Mouse (Mus musculus) midbrain, embryonic 15.5 days (tissue): ENCODE results near the gene Sap30bp. TPM values are rescaled to one million over a fixed set of nuclear protein-coding genes. Genes with fewer than 3 reads are reported as not detected.
A peak's percentile ranks its signal among the peaks of the same experiment; 100 is the strongest.

Source experiments
- ATAC-seq: fragments of 200-750 bp; cut with Nextera tagmentation; replicated peaks from 2 replicates; pipeline ENCODE4 v1.8.0; 2017; ENCODE audit warnings: moderate TSS enrichment
- H3K27ac ChIP-seq: fragments of 300-500 bp; sonication (generic); 2 replicates; pipeline ENCODE4 v1.5.1; 2015; ENCODE audit warnings: mild to moderate bottlenecking, inconsistent platforms
- H3K27me3 ChIP-seq: fragments of 300-500 bp; sonication (generic); replicated peaks from 2 replicates; pipeline ENCODE4 v1.6.1; 2015; ENCODE audit warnings: inconsistent platforms
- H3K36me3 ChIP-seq: fragments of 300-500 bp; sonication (generic); replicated peaks from 2 replicates; pipeline ENCODE4 v1.6.1; 2015; ENCODE audit warnings: inconsistent platforms
- H3K4me1 ChIP-seq: fragments of 300-500 bp; sonication (generic); 2 replicates; pipeline ENCODE4 v1.6.1; 2015; ENCODE audit warnings: inconsistent platforms
- H3K4me2 ChIP-seq: fragments of 300-500 bp; sonication (generic); 2 replicates; pipeline ENCODE4 v1.6.1; 2015; ENCODE audit warnings: inconsistent platforms, mild to moderate bottlenecking, moderate library complexity
- H3K4me3 ChIP-seq: fragments of 300-500 bp; sonication (generic); 2 replicates; pipeline ENCODE4 v1.5.1; 2015; ENCODE audit warnings: mild to moderate bottlenecking, inconsistent platforms
- H3K9ac ChIP-seq: fragments of 300-500 bp; sonication (generic); 2 replicates; pipeline ENCODE4 v1.6.1; 2015; ENCODE audit warnings: mild to moderate bottlenecking, inconsistent platforms
- H3K9me3 ChIP-seq: fragments of 300-500 bp; sonication (generic); 2 replicates; pipeline ENCODE4 v1.6.1; 2016; ENCODE audit warnings: inconsistent platforms
- whole genome bisulfite sequencing: fragments of 180-500 bp; shearing (Covaris S2); methylation state at CpG from one replicate; pipeline ENCODE4 v1.1.7; 2015; ENCODE audit warnings: mixed read lengths; 5-methylcytosine and 5-hydroxymethylcytosine counted together
- polyA plus RNA-seq: library from polyadenylated mRNA; unstranded; fragments of >200 nt; fragmentation: Nextera tagmentation; extraction: Ambion mirVana; gene quantifications from 2 replicates; pipeline ENCODE4 v1.2.1, GENCODE M21; 2015

Sap30bp gene
- polyA plus RNA-seq, 1 experiment from 2014 or later, result 53.1 TPM

- H3K9ac ChIP-seq, result no peak overlapping the region
- WGBS, result 77% methylated on average over 7 of the region's 7 CpGs
Observed at GRCm38 (mm10) chr11:115999027-115999426, 65.9 kb downstream of the Sap30bp start.

GRCm38 (mm10) chr11:115999538-116000143, 66.6 kb downstream of the Sap30bp start:
- Histone ChIP-seq H3K27ac (no peak overlapping the region), H3K36me3 (no peaks in the 10 kb centered on the region), H3K4me2 (no peak overlapping the region), H3K27me3 (0 out of 2 replicates have a peak, but pooled peaks cover 8% of the 10 kb centered on the region), H3K4me3 (no peak overlapping the region), H3K4me1 (peaks cover 10% of the 10 kb centered on the region; the same call in 1 of the 2 replicates), H3K9ac (no peak overlapping the region), H3K9me3 (no peaks in the 10 kb centered on the region)
- no peak for ATAC-seq
- WGBS, result 20% methylated on average over 14 of the region's 14 CpGs

More at GRCm38 (mm10) chr11:115999027-115999426, 65.9 kb downstream of the Sap30bp start:
- Histone ChIP-seq H3K4me1 (peaks cover 5% of the 10 kb centered on the region; the same call in 1 of the 2 replicates), H3K27me3 (0 out of 2 replicates have a peak, but pooled peaks cover 8% of the 10 kb centered on the region), H3K9me3 (no peaks in the 10 kb centered on the region), H3K36me3 (no peaks in the 10 kb centered on the region), H3K4me2 (no peak overlapping the region), H3K27ac (no peak overlapping the region), H3K4me3 (no peak overlapping the region)
- no peak for ATAC-seq

GRCm38 (mm10) chr11:116000607-116001006, 67.5 kb downstream of the Sap30bp start:
- Histone ChIP-seq H3K9me3 (no peaks in the 10 kb centered on the region), H3K27me3 (0 out of 2 replicates have a peak, but pooled peaks cover 8% of the 10 kb centered on the region), H3K4me3 (no peak overlapping the region), H3K9ac (no peak overlapping the region), H3K4me2 (no peak overlapping the region), H3K4me1 (peaks cover 20% of the 10 kb centered on the region), H3K36me3 (no peaks in the 10 kb centered on the region), H3K27ac (no peak overlapping the region)
- ATAC-seq, result no peak
- 28% methylated on average over 10 of the region's 10 CpGs for WGBS

- Histone ChIP-seq H3K9me3 (no peaks in the 10 kb centered on the region), H3K27me3 (0 out of 2 replicates have a peak, but pooled peaks cover 8% of the 10 kb centered on the region), H3K4me2 (no peak overlapping the region), H3K36me3 (no peaks in the 10 kb centered on the region), H3K4me1 (peaks cover 21% of the 10 kb centered on the region), H3K4me3 (no peak overlapping the region), H3K27ac (no peak overlapping the region), H3K9ac (no peak overlapping the region)
- no peak for ATAC-seq
- 69% methylated on average over 6 of the region's 6 CpGs for WGBS
Observed at GRCm38 (mm10) chr11:116001725-116002124, 68.6 kb downstream of the Sap30bp start.

GRCm38 (mm10) chr11:116002894-116003293, 69.8 kb downstream of the Sap30bp start:
- Histone ChIP-seq H3K27ac (no peak overlapping the region), H3K4me3 (no peak overlapping the region), H3K36me3 (no peaks in the 10 kb centered on the region), H3K27me3 (0 out of 2 replicates have a peak, but pooled peaks cover 8% of the 10 kb centered on the region), H3K4me1 (peaks cover 21% of the 10 kb centered on the region), H3K9ac (no peak overlapping the region), H3K4me2 (no peak overlapping the region), H3K9me3 (no peaks in the 10 kb centered on the region)
- ATAC-seq, result no peak
- 95% methylated on average over 3 of the region's 3 CpGs for WGBS

GRCm38 (mm10) chr11:116004186-116004823, 71.2 kb downstream of the Sap30bp start:
- 0 out of 2 replicates have a peak, but pooled peaks cover 8% of the 10 kb centered on the region for H3K27me3 ChIP-seq
- H3K4me1 ChIP-seq, result peaks cover 21% of the 10 kb centered on the region
- WGBS, result 34% methylated on average over 8 of the region's 8 CpGs
- ATAC-seq, result no peak
- H3K27ac ChIP-seq, result no peak overlapping the region
- H3K9me3 ChIP-seq, result no peaks in the 10 kb centered on the region
- H3K9ac ChIP-seq, result peak overlapping the region; percentile 12; the same call in 1 of the 2 replicates
- peak overlapping the region; percentile 32 for H3K4me3 ChIP-seq
- peak overlapping the region; percentile 57 for H3K4me2 ChIP-seq
- no peaks in the 10 kb centered on the region for H3K36me3 ChIP-seq

GRCm38 (mm10) chr11:116004840-116005700, 72.0 kb downstream of the Sap30bp start:
- 6% methylated on average over 53 of the region's 54 CpGs for WGBS
- ATAC-seq, result peak; percentile 51; the same call in 1 of the 2 replicates
- Histone ChIP-seq H3K27me3 (0 out of 2 replicates have a peak, but pooled peaks cover 3% of the 10 kb centered on the region), H3K27ac (no peak overlapping the region), H3K4me3 (peak overlapping the region; percentile 32), H3K4me1 (peaks cover 21% of the 10 kb centered on the region), H3K4me2 (peak overlapping the region; percentile 57), H3K36me3 (no peaks in the 10 kb centered on the region), H3K9ac (peak overlapping the region; percentile 12; the same call in 1 of the 2 replicates), H3K9me3 (no peaks in the 10 kb centered on the region)

GRCm38 (mm10) chr11:116005701-116006419, 72.8 kb downstream of the Sap30bp start:
- Histone ChIP-seq H3K9me3 (no peaks in the 10 kb centered on the region), H3K36me3 (no peaks in the 10 kb centered on the region), H3K9ac (no peak overlapping the region), H3K4me1 (peaks cover 17% of the 10 kb centered on the region), H3K27ac (no peak overlapping the region), H3K4me3 (no peak overlapping the region), H3K27me3 (no peaks in the 10 kb centered on the region), H3K4me2 (no peak overlapping the region)
- WGBS, result 70% methylated on average over 9 of the region's 9 CpGs
- no peak for ATAC-seq

- H3K4me2 ChIP-seq, result no peak overlapping the region
- H3K4me1 ChIP-seq, result peaks cover 28% of the 10 kb centered on the region
- H3K27ac ChIP-seq, result no peak overlapping the region
- H3K36me3 ChIP-seq, result no peaks in the 10 kb centered on the region
- H3K27me3 ChIP-seq, result no peaks in the 10 kb centered on the region
- no peak overlapping the region for H3K9ac ChIP-seq
- no peaks in the 10 kb centered on the region for H3K9me3 ChIP-seq
- WGBS, result 88% methylated on average over 28 of the region's 28 CpGs
- ATAC-seq, result no peak
- no peak overlapping the region for H3K4me3 ChIP-seq
Observed at GRCm38 (mm10) chr11:116007095-116007850, 74.2 kb downstream of the Sap30bp start.

- 85% methylated on average over 11 of the region's 11 CpGs for WGBS
Observed at GRCm38 (mm10) chr11:116008411-116008810, 75.3 kb downstream of the Sap30bp start.

GRCm38 (mm10) chr11:116008832-116009375, 75.8 kb downstream of the Sap30bp start:
- H3K27me3 ChIP-seq, result no peaks in the 10 kb centered on the region
- 86% methylated on average over 13 of the region's 13 CpGs for WGBS
- H3K9me3 ChIP-seq, result no peaks in the 10 kb centered on the region
- no peaks in the 10 kb centered on the region for H3K36me3 ChIP-seq
- H3K4me3 ChIP-seq, result no peak overlapping the region
- H3K27ac ChIP-seq, result no peak overlapping the region
- no peak overlapping the region for H3K9ac ChIP-seq
- no peak for ATAC-seq
- no peak overlapping the region for H3K4me2 ChIP-seq
- peaks cover 35% of the 10 kb centered on the region for H3K4me1 ChIP-seq

More at GRCm38 (mm10) chr11:116008411-116008810, 75.3 kb downstream of the Sap30bp start:
- Histone ChIP-seq H3K27ac (no peak overlapping the region), H3K4me2 (no peak overlapping the region), H3K36me3 (no peaks in the 10 kb centered on the region), H3K4me1 (peaks cover 35% of the 10 kb centered on the region), H3K9ac (no peak overlapping the region), H3K27me3 (no peaks in the 10 kb centered on the region), H3K4me3 (no peak overlapping the region), H3K9me3 (no peaks in the 10 kb centered on the region)
- no peak for ATAC-seq
